Mouse (Mus musculus): ENCODE measurements around the gene Gm20828. TPM values are rescaled to one million over a fixed set of nuclear protein-coding genes. Genes with fewer than 3 reads are reported as not detected.
"Not testable (repeated sequence)": the region's sequence is repeated elsewhere in the genome, so short reads cannot be mapped to it uniquely, and the experiment has no call there.

Gene Gm20828
- not detected for total RNA-seq (2022)

DNA sequence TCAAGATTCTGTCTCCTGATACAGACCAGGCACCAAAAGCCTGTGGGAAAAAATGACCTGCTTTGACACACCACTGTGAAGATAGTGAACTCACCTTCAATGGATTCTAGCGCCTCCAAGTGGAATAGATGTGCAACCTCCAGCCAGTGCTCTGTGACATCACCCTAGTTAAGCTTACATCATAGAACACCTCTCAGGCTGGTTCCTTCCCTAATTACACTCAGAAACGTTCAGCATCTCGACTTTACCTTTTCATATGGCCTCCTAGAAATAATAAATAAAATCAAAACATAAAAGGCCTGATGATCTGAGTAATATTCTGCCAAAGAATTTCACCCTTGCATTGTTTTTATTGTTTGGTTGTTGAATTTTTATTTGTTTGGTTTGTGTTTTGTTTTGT, at the start of gene Gm20828:
Gm20828 (minus strand) TSS at position 101 of the 400 bp plus-strand sequence.
- not testable (repeated sequence) for DNase-seq (ENCODE audit: low spot score in 2 of 2)

Measured in left cerebral cortex, adult 8-10 months (tissue).